Mouse (Mus musculus): Measurements from ENCODE around the gene Nfatc2ip. TPM values are rescaled to one million over a fixed set of nuclear protein-coding genes. Genes with fewer than 3 reads are reported as not detected.

Gene Nfatc2ip
- polyA plus RNA-seq, 1 experiment: 11.0 TPM

- no peak for DNase-seq (ENCODE audit: low read depth)
- TF ChIP-seq POLR2A (IDR thresholded peaks at IDR 0.05; ENCODE audit: borderline replicate concordance, extremely low read depth, insufficient read depth, insufficient read length, poor library complexity, severe bottlenecking) (no peak), CTCF (IDR thresholded peaks at IDR 0.05; ENCODE audit: borderline replicate concordance, extremely low read depth, insufficient read depth, insufficient read length) (no peak)
These were observed 23.5 kb downstream of the Nfatc2ip start for GRCm38 (mm10) chr7:126373007-126373406.

- no peak for DNase-seq (ENCODE audit: low read depth)
- TF ChIP-seq POLR2A (IDR thresholded peaks at IDR 0.05; ENCODE audit: borderline replicate concordance, extremely low read depth, insufficient read depth, insufficient read length, poor library complexity, severe bottlenecking): no peak
- no peak for TF ChIP-seq CTCF (IDR thresholded peaks at IDR 0.05; ENCODE audit: borderline replicate concordance, extremely low read depth, insufficient read depth, insufficient read length)
These were observed 27.1 kb downstream of the Nfatc2ip start, which contains the start of gene Lat for GRCm38 (mm10) chr7:126369393-126369792. Gene Lat, minus strand, starts transcription at chr7:126369570.

- DNase-seq (ENCODE audit: low read depth): no peak
- TF ChIP-seq CTCF (IDR thresholded peaks at IDR 0.05; ENCODE audit: borderline replicate concordance, extremely low read depth, insufficient read depth, insufficient read length) (no peak), POLR2A (IDR thresholded peaks at IDR 0.05; ENCODE audit: borderline replicate concordance, extremely low read depth, insufficient read depth, insufficient read length, poor library complexity, severe bottlenecking) (no peak)
These were observed 28.2 kb downstream of the Nfatc2ip start for GRCm38 (mm10) chr7:126368367-126368766.

- DNase-seq (ENCODE audit: low read depth): no peak
- TF ChIP-seq CTCF (IDR thresholded peaks at IDR 0.05; ENCODE audit: borderline replicate concordance, extremely low read depth, insufficient read depth, insufficient read length): no peak
- no peak for TF ChIP-seq POLR2A (IDR thresholded peaks at IDR 0.05; ENCODE audit: borderline replicate concordance, extremely low read depth, insufficient read depth, insufficient read length, poor library complexity, severe bottlenecking)
These were observed 28.9 kb downstream of the Nfatc2ip start for GRCm38 (mm10) chr7:126367636-126368035.

GRCm38 (mm10) chr7:126363038-126363437 is 33.5 kb downstream of the Nfatc2ip start:
- TF ChIP-seq POLR2A (IDR thresholded peaks at IDR 0.05; ENCODE audit: borderline replicate concordance, extremely low read depth, insufficient read depth, insufficient read length, poor library complexity, severe bottlenecking): no peak
- no peak for TF ChIP-seq CTCF (IDR thresholded peaks at IDR 0.05; ENCODE audit: borderline replicate concordance, extremely low read depth, insufficient read depth, insufficient read length)
- no peak for DNase-seq (ENCODE audit: low read depth)

GRCm38 (mm10) chr7:126359049-126359448 is 37.5 kb downstream of the Nfatc2ip start:
- TF ChIP-seq CTCF (IDR thresholded peaks at IDR 0.05; ENCODE audit: borderline replicate concordance, extremely low read depth, insufficient read depth, insufficient read length) (no peak), POLR2A (IDR thresholded peaks at IDR 0.05; ENCODE audit: borderline replicate concordance, extremely low read depth, insufficient read depth, insufficient read length, poor library complexity, severe bottlenecking) (no peak)
- DNase-seq (ENCODE audit: low read depth): peak; percentile 11

GRCm38 (mm10) chr7:126358413-126358812 is 38.1 kb downstream of the Nfatc2ip start:
- TF ChIP-seq POLR2A (IDR thresholded peaks at IDR 0.05; ENCODE audit: borderline replicate concordance, extremely low read depth, insufficient read depth, insufficient read length, poor library complexity, severe bottlenecking) (no peak), CTCF (IDR thresholded peaks at IDR 0.05; ENCODE audit: borderline replicate concordance, extremely low read depth, insufficient read depth, insufficient read length) (no peak)
- DNase-seq (ENCODE audit: low read depth): no peak

- DNase-seq (ENCODE audit: low read depth): no peak
- no peak for TF ChIP-seq POLR2A (IDR thresholded peaks at IDR 0.05; ENCODE audit: borderline replicate concordance, extremely low read depth, insufficient read depth, insufficient read length, poor library complexity, severe bottlenecking)
- no peak for TF ChIP-seq CTCF (IDR thresholded peaks at IDR 0.05; ENCODE audit: borderline replicate concordance, extremely low read depth, insufficient read depth, insufficient read length)
These were observed 38.7 kb downstream of the Nfatc2ip start for GRCm38 (mm10) chr7:126357838-126358237.

GRCm38 (mm10) chr7:126356793-126357591 is 39.5 kb downstream of the Nfatc2ip start:
- no peak for DNase-seq (ENCODE audit: low read depth)
- no peak for TF ChIP-seq CTCF (IDR thresholded peaks at IDR 0.05; ENCODE audit: borderline replicate concordance, extremely low read depth, insufficient read depth, insufficient read length)
- TF ChIP-seq POLR2A (IDR thresholded peaks at IDR 0.05; ENCODE audit: borderline replicate concordance, extremely low read depth, insufficient read depth, insufficient read length, poor library complexity, severe bottlenecking): no peak

- DNase-seq (ENCODE audit: low read depth): no peak
- TF ChIP-seq POLR2A (IDR thresholded peaks at IDR 0.05; ENCODE audit: borderline replicate concordance, extremely low read depth, insufficient read depth, insufficient read length, poor library complexity, severe bottlenecking) (no peak), CTCF (IDR thresholded peaks at IDR 0.05; ENCODE audit: borderline replicate concordance, extremely low read depth, insufficient read depth, insufficient read length) (no peak)
These were observed 40.5 kb downstream of the Nfatc2ip start for GRCm38 (mm10) chr7:126355847-126356597.
